Mouse (Mus musculus) liver, embryonic 14.5 days (tissue): ENCODE measurements around the gene Arl14ep.

ENCODE experiments used
- CTCF ChIP-seq: IDR thresholded peaks from 2 replicates; pipeline ENCODE4 v1.5.1; 2016; ENCODE audit warnings: antibody characterized with exemption, low read depth, control low read depth
- EP300 ChIP-seq: IDR thresholded peaks from 2 replicates; pipeline ENCODE4 v1.6.1; 2016; ENCODE audit warnings: antibody characterized with exemption, low read depth

- TF ChIP-seq EP300: no peak
- TF ChIP-seq CTCF: no peak
These were observed 14.8 kb downstream of the Arl14ep start for GRCm38 (mm10) chr2:106959380-106959779.
